ENCODE assay signal across 14 mouse cellular contexts in the genomic region with DNA sequence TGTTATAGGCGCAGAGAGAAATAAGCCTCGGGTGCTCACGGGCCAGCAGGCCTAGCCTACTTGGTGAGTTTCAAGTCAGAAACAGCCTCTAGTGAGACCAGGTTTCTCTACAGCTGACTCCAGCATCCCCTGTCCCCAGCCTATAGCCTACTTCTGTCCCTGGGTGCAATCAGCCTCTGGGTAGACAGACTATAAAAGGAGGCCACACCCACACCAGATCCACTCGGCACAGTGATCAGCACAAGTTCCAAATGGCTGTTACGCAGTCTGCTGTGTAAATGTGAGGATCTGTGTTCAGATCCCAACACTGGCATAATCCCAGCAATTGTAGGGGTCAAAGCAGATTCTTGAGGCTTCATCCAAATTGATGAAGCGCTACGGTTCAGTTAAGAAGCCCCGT. TPM values are rescaled to one million over a fixed set of nuclear protein-coding genes. Genes with fewer than 3 reads are reported as not detected.
DNase-seq lines count a peak whose midpoint lies in the region; ATAC-seq and TF ChIP-seq lines count a peak whose summit lies in the region.
"Had no signal": no experiment of that assay in that cellular context is flagged by ENCODE, and none has a peak within 500 bp of the region (broad histone marks: within the 10 kb centered on the region; RNA-seq: fewer than 3 reads in every experiment).

No protein-coding gene starts in this region.

- WGBS in kidney, adult 2 months, result 60% methylated on average over 8 of the region's 8 CpGs
- 73% methylated on average over 8 of the region's 8 CpGs for WGBS in kidney, embryonic 16.5 days
- 63% methylated on average over 8 of the region's 8 CpGs for WGBS in liver, embryonic 12.5 days (ENCODE audit: insufficient replicate concordance)

- no peak overlapping the region for H3K4me2 ChIP-seq in kidney, embryonic 16.5 days (replicated peaks; ENCODE audit: low read depth, low read length)
- peak overlapping the region; percentile 69 for H3K4me2 ChIP-seq in liver, embryonic 12.5 days

- no peaks in the 10 kb centered on the region; the same call in none of the 2 replicates for H3K36me3 ChIP-seq in kidney, adult 2 months (ENCODE audit: control insufficient read depth, insufficient read depth, low read length)
- H3K36me3 ChIP-seq in kidney, embryonic 16.5 days (ENCODE audit: insufficient read depth, low read length), result peaks cover 25% of the 10 kb centered on the region; the same call in 1 of the 2 replicates
- H3K36me3 ChIP-seq in G1E (replicated peaks), result peaks cover 75% of the 10 kb centered on the region
- peaks cover 67% of the 10 kb centered on the region for H3K36me3 ChIP-seq in liver, embryonic 12.5 days

- no peak for TF ChIP-seq CTCF in kidney, adult 2 months (conservative IDR thresholded peaks at IDR 0.05; ENCODE audit: insufficient read depth, insufficient read length, low read depth, low read length)
- TF ChIP-seq CTCF in G1E (IDR thresholded peaks at IDR 0.05; ENCODE audit: low read depth, low read length), result no peak
- TF ChIP-seq CTCF in left cerebral cortex, adult 2 months (IDR thresholded peaks at IDR 0.05), result no peak

- DNase-seq in kidney, adult 2 months, result peak; percentile 23
- DNase-seq in G1E (ENCODE audit: low spot score), result peak; percentile 72
- peak; percentile 71 for DNase-seq in c-Kit-positive CD71-positive TER-119-positive erythroid progenitor cells, embryonic 14.5 days (ENCODE audit: low spot score)
- no peak for DNase-seq in layer of hippocampus, postnatal 36 days
- no peak for DNase-seq in left cerebral cortex, adult 2 months (ENCODE audit: extremely low spot score in 1 of 2, low spot score in 2 of 2)
- no peak for DNase-seq in cerebellum, adult 9-11 months

- H3K9me3 ChIP-seq in kidney, embryonic 16.5 days (ENCODE audit: low read length), result no peaks in the 10 kb centered on the region
- peaks cover 3% of the 10 kb centered on the region for H3K9me3 ChIP-seq in G1E (replicated peaks)
- no peaks in the 10 kb centered on the region; the same call in 1 of the 2 replicates for H3K9me3 ChIP-seq in liver, embryonic 12.5 days (replicated peaks)
- H3K9me3 ChIP-seq: hindbrain, embryonic 15.5 days had no signal

- TF ChIP-seq POLR2A in kidney, adult 2 months (IDR thresholded peaks at IDR 0.05; ENCODE audit: low read depth, low read length), result no peak

- H3K9ac ChIP-seq in kidney, embryonic 16.5 days (replicated peaks; ENCODE audit: low read length), result no peak overlapping the region
- H3K9ac ChIP-seq in liver, embryonic 12.5 days, result peak overlapping the region; percentile 70
- H3K9ac ChIP-seq: hindbrain, embryonic 15.5 days had no signal

- H3K4me3 ChIP-seq in kidney, adult 2 months (ENCODE audit: insufficient read depth, low read depth, low read length), result no peak overlapping the region
- H3K4me3 ChIP-seq in kidney, embryonic 16.5 days (ENCODE audit: low read length), result no peak overlapping the region
- peak overlapping the region; percentile 2; the same call in 1 of the 2 replicates for H3K4me3 ChIP-seq in G1E (ENCODE audit: low read depth, low read length)
- peak overlapping the region; percentile 36 for H3K4me3 ChIP-seq in liver, embryonic 12.5 days
- H3K4me3 ChIP-seq in left cerebral cortex, adult 2 months, result no peak overlapping the region
- H3K4me3 ChIP-seq: hindbrain, embryonic 15.5 days; myocyte had no signal

- intact Hi-C loops in left cerebral cortex, adult 2 months (cut with DNase I), result no loop called here

- no peaks in the 10 kb centered on the region; the same call in 1 of the 2 replicates for H3K4me1 ChIP-seq in kidney, adult 2 months (ENCODE audit: control insufficient read depth, insufficient read depth, low read length)
- peaks cover 17% of the 10 kb centered on the region for H3K4me1 ChIP-seq in kidney, embryonic 16.5 days (ENCODE audit: insufficient read depth, low read length)
- peaks cover 81% of the 10 kb centered on the region for H3K4me1 ChIP-seq in G1E (ENCODE audit: insufficient read depth, low read depth, low read length)
- peaks cover 75% of the 10 kb centered on the region for H3K4me1 ChIP-seq in liver, embryonic 12.5 days

- no peak for ATAC-seq in kidney, embryonic 16.5 days (ENCODE audit: low FRiP score, low TSS enrichment)
- ATAC-seq in G1E (ENCODE audit: extremely low read depth, insufficient number of reproducible peaks, low FRiP score, poor library complexity, severe bottlenecking), result no peak
- peak; percentile 30; the same call in 1 of the 2 replicates for ATAC-seq in liver, embryonic 12.5 days

- no peaks in the 10 kb centered on the region for H3K27me3 ChIP-seq in kidney, adult 2 months (replicated peaks; ENCODE audit: control insufficient read depth, insufficient read depth, low read length)
- H3K27me3 ChIP-seq in kidney, embryonic 16.5 days (ENCODE audit: insufficient read depth, low read length), result no peaks in the 10 kb centered on the region
- no peaks in the 10 kb centered on the region for H3K27me3 ChIP-seq in G1E (ENCODE audit: insufficient read depth, low read length)
- H3K27me3 ChIP-seq in liver, embryonic 12.5 days (replicated peaks), result no peaks in the 10 kb centered on the region
- H3K27me3 ChIP-seq: hindbrain, embryonic 15.5 days had no signal

- no peak overlapping the region for H3K27ac ChIP-seq in kidney, adult 2 months (ENCODE audit: insufficient read depth, low read depth, low read length)
- no peak overlapping the region for H3K27ac ChIP-seq in kidney, embryonic 16.5 days (ENCODE audit: low read length)
- H3K27ac ChIP-seq in liver, embryonic 12.5 days, result peak overlapping the region; percentile 100
- no peak overlapping the region for H3K27ac ChIP-seq in left cerebral cortex, adult 2 months
- H3K27ac ChIP-seq: hindbrain, embryonic 15.5 days had no signal

RNA-seq across cellular contexts. Expression of gene Mafk, which starts 11.9 kb away (rescaled TPM):
- 20.5 and 22.2 TPM in 2 replicates for polyA plus RNA-seq in kidney, adult 2 months (2012; rRNA removed)
- polyA plus RNA-seq in kidney, embryonic 16.5 days (2015; fragmentation: Nextera tagmentation; extraction: Ambion mirVana), result 12.2 and 13.3 TPM in 2 replicates
- 6.6 and 14.6 TPM in 2 replicates for total RNA-seq in G1E (2014; fragmentation: Nextera tagmentation)
- total RNA-seq in G1E (2017), result 24.9 and 30.9 TPM in 2 replicates
- 34.5 and 39.6 TPM in 2 replicates for polyA plus RNA-seq in G1E (2012)
- polyA plus RNA-seq in liver, embryonic 12.5 days (2016; fragmentation: Nextera tagmentation; extraction: Ambion mirVana), result 47.7 and 48.9 TPM in 2 replicates
- 1 to 10 TPM; 7.3 to 8.2 TPM for total RNA-seq in layer of hippocampus, postnatal 36 days (2021)
- total RNA-seq in left cerebral cortex, adult 2 months (2021), result 10 to 100 TPM in 1 of 2 experiments, 1 to 10 TPM in 1; 8.9 to 11.5 TPM

RNA-seq across cellular contexts. Expression of gene Tmem184a, which starts 16.6 kb away (rescaled TPM):
- 69.7 and 90.2 TPM in 2 replicates for polyA plus RNA-seq in kidney, adult 2 months (2012; rRNA removed)
- polyA plus RNA-seq in kidney, embryonic 16.5 days (2015; fragmentation: Nextera tagmentation; extraction: Ambion mirVana), result 9.6 and 10.3 TPM in 2 replicates
- total RNA-seq in G1E (2014; fragmentation: Nextera tagmentation), result 2.4 and 3.4 TPM in 2 replicates
- 1.0 and 1.3 TPM in 2 replicates for total RNA-seq in G1E (2017)
- 4.2 and 5.7 TPM in 2 replicates for polyA plus RNA-seq in G1E (2012)
- 1.6 TPM in 2 replicates for polyA plus RNA-seq in liver, embryonic 12.5 days (2016; fragmentation: Nextera tagmentation; extraction: Ambion mirVana)
- total RNA-seq in layer of hippocampus, postnatal 36 days (2021), result 1 to 10 TPM in 1 of 2 experiments, under 1 TPM in 1; 0.18 to 1.0 TPM
- under 1 TPM; 0.58 to 0.63 TPM for total RNA-seq in left cerebral cortex, adult 2 months (2021)

RNA-seq across cellular contexts. Expression of gene Gm26938, which starts 23.0 kb away (rescaled TPM):
- polyA plus RNA-seq in kidney, adult 2 months (2012; rRNA removed), result not detected in 2 replicates
- 0.72 TPM in 1 of 2 replicates, not detected in the other for polyA plus RNA-seq in kidney, embryonic 16.5 days (2015; fragmentation: Nextera tagmentation; extraction: Ambion mirVana)
- not detected in 2 replicates for total RNA-seq in G1E (2014; fragmentation: Nextera tagmentation)
- total RNA-seq in G1E (2017), result not detected in 2 replicates
- polyA plus RNA-seq in G1E (2012), result not detected in 2 replicates
- polyA plus RNA-seq in liver, embryonic 12.5 days (2016; fragmentation: Nextera tagmentation; extraction: Ambion mirVana), result not detected in 2 replicates
- total RNA-seq in layer of hippocampus, postnatal 36 days (2021), result not detected
- not detected for total RNA-seq in left cerebral cortex, adult 2 months (2021)
- total RNA-seq: common myeloid progenitor, adult 5-6 weeks; ES-E14; gastrocnemius, postnatal 14 days; left cerebral cortex, postnatal 25 days had no signal
- polyA plus RNA-seq: hindbrain, embryonic 15.5 days; myocyte had no signal

RNA-seq across cellular contexts. Expression of gene Psmg3, which starts 23.5 kb away (rescaled TPM):
- polyA plus RNA-seq in kidney, adult 2 months (2012; rRNA removed), result 24.4 and 29.2 TPM in 2 replicates
- polyA plus RNA-seq in kidney, embryonic 16.5 days (2015; fragmentation: Nextera tagmentation; extraction: Ambion mirVana), result 74.3 and 77.5 TPM in 2 replicates
- 14.0 and 17.5 TPM in 2 replicates for total RNA-seq in G1E (2014; fragmentation: Nextera tagmentation)
- 29.3 and 34.7 TPM in 2 replicates for total RNA-seq in G1E (2017)
- 50.3 and 52.7 TPM in 2 replicates for polyA plus RNA-seq in G1E (2012)
- polyA plus RNA-seq in liver, embryonic 12.5 days (2016; fragmentation: Nextera tagmentation; extraction: Ambion mirVana), result 75.6 and 80.9 TPM in 2 replicates
- 10 to 100 TPM; 18.4 to 19.9 TPM for total RNA-seq in layer of hippocampus, postnatal 36 days (2021)
- 10 to 100 TPM; 18.0 to 20.3 TPM for total RNA-seq in left cerebral cortex, adult 2 months (2021)

RNA-seq across cellular contexts. Expression of gene Ints1, which starts 27.7 kb away (rescaled TPM):
- 40.1 and 42.2 TPM in 2 replicates for polyA plus RNA-seq in kidney, adult 2 months (2012; rRNA removed)
- polyA plus RNA-seq in kidney, embryonic 16.5 days (2015; fragmentation: Nextera tagmentation; extraction: Ambion mirVana), result 28.3 and 30.4 TPM in 2 replicates
- total RNA-seq in G1E (2014; fragmentation: Nextera tagmentation) (67.6 and 84.0 TPM in 2 replicates), G1E (2017) (22.1 and 25.2 TPM in 2 replicates)
- 108 and 115 TPM in 2 replicates for polyA plus RNA-seq in G1E (2012)
- 21.8 and 23.3 TPM in 2 replicates for polyA plus RNA-seq in liver, embryonic 12.5 days (2016; fragmentation: Nextera tagmentation; extraction: Ambion mirVana)
- total RNA-seq in layer of hippocampus, postnatal 36 days (2021), result 10 to 100 TPM; 86.4 to 91.9 TPM
- 100 to 1,000 TPM in 1 of 2 experiments, 10 to 100 TPM in 1; 91.9 to 102 TPM for total RNA-seq in left cerebral cortex, adult 2 months (2021)

Comparison
In these comparisons a context has a peak if more than half of its experiments do, and no peak if none do; other contexts are left out.
1. DNase-seq: peak in kidney, adult 2 months (single experiment), G1E (single experiment) and c-Kit-positive CD71-positive TER-119-positive erythroid progenitor cells, embryonic 14.5 days (single experiment); none in layer of hippocampus, postnatal 36 days (0 of 2), left cerebral cortex, adult 2 months (0 of 2) and cerebellum, adult 9-11 months (single experiment).
2. H3K4me3 ChIP-seq: peak in G1E (single experiment) and liver, embryonic 12.5 days (single experiment); none in kidney, adult 2 months (single experiment), kidney, embryonic 16.5 days (single experiment) and left cerebral cortex, adult 2 months (single experiment).